Mouse (Mus musculus) adrenal gland, postnatal 25 days (tissue): Measurements from ENCODE around the gene Pabpc4. TPM values are rescaled to one million over a fixed set of nuclear protein-coding genes. Genes with fewer than 3 reads are reported as not detected.

Source experiments
- DNase-seq: peaks from one replicate; pipeline ENCODE4 v3.0.0; 2021; ENCODE audit warnings: mixed read lengths
- total RNA-seq: library from RNA; stranded (reverse); gene quantifications from 2 replicates; pipeline ENCODE4 v1.2.3, GENCODE M21; 2021

The Pabpc4 gene
- total RNA-seq, 1 experiment from 2014 or later, result 97.7 TPM

- peak; percentile 80 for DNase-seq
Observed at GRCm38 (mm10) chr4:123342642-123343470, 80.7 kb downstream of the Pabpc4 start, which contains the start of gene Bmp8a. Gene Bmp8a (minus strand): TSS chr4:123343252.

DNA sequence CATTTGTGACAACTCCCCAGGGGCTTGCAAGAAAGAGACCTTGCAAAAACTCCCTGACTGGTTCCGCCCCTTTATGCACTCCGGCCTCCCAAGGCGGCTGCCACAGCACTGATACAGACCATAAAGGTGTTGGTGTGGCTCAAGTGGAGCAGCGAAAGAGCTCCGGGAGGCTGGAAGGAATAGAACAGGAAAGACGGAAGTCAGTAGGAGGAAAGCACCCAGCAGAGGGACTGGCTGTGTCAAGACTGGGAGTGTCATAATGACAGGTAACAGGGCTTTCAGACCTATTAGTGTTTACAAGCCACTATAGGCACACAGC lies 81.3 kb downstream of the Pabpc4 start:
- DNase-seq, result no peak

Other genes starting within 250 kb of the Pabpc4 start
- 15.9 and 22.5 TPM in 2 replicates for gene Trit1, start 245.8 kb upstream of the Pabpc4 start, total RNA-seq
- gene Bmp8b, start 157.2 kb upstream of the Pabpc4 start, total RNA-seq, result not detected in 2 replicates
- gene Oxct2b, start 146.1 kb upstream of the Pabpc4 start, total RNA-seq, result not detected in 2 replicates
- gene Ppie, start 122.4 kb upstream of the Pabpc4 start, total RNA-seq, result 44.3 and 49.8 TPM in 2 replicates
- gene Hpcal4, start 79.1 kb upstream of the Pabpc4 start, total RNA-seq, result 2.0 and 3.6 TPM in 2 replicates
- 42.0 and 42.8 TPM in 2 replicates for gene Nt5c1a, start 60.8 kb upstream of the Pabpc4 start, total RNA-seq
- gene Heyl, start 28.8 kb upstream of the Pabpc4 start, total RNA-seq, result 3.8 and 4.0 TPM in 2 replicates
- gene Oxct2a, start 61.3 kb downstream of the Pabpc4 start, total RNA-seq, result not detected in 2 replicates
- gene Bmp8a, start 80.9 kb downstream of the Pabpc4 start, total RNA-seq, result not detected in 2 replicates